Mouse (Mus musculus): ENCODE measurements around the gene Spata45. TPM values are rescaled to one million over a fixed set of nuclear protein-coding genes. Genes with fewer than 3 reads are reported as not detected.

Spata45 gene
- not detected in 2 replicates for polyA plus RNA-seq (2012)

- Histone ChIP-seq H3K4me3 (replicated peaks) (no peak within 1 kb of the TSS), H3K9me3 (ENCODE audit: control insufficient read depth, low read length) (no peaks in the 10 kb centered on the region), H3K36me3 (ENCODE audit: control insufficient read depth) (no peaks in the 10 kb centered on the region), H3K4me1 (ENCODE audit: control insufficient read depth) (no peaks in the 10 kb centered on the region), H3K27me3 (ENCODE audit: control insufficient read depth) (peaks cover 7% of the 10 kb centered on the region; the same call in 1 of the 2 replicates)
- TF ChIP-seq TAL1 (IDR thresholded peaks at IDR 0.05; ENCODE audit: low read length) (no peak), GATA1 (IDR thresholded peaks at IDR 0.05; ENCODE audit: low read length) (no peak)
Measured at GRCm38 (mm10) chr1:191036554-191037334, at the start of gene Spata45. TSS of gene Spata45 (plus strand) at chr1:191036639.

GRCm38 (mm10) chr1:190989437-190990082 is 46.9 kb upstream of the Spata45 start:
- no peaks in the 10 kb centered on the region for H3K27me3 ChIP-seq (ENCODE audit: control insufficient read depth)
- H3K4me1 ChIP-seq (ENCODE audit: control insufficient read depth), result no peaks in the 10 kb centered on the region
- no peaks in the 10 kb centered on the region for H3K36me3 ChIP-seq (ENCODE audit: control insufficient read depth)
- no peak overlapping the region for H3K4me3 ChIP-seq (replicated peaks)
- no peak for TF ChIP-seq TAL1 (IDR thresholded peaks at IDR 0.05; ENCODE audit: low read length)
- no peak for TF ChIP-seq GATA1 (IDR thresholded peaks at IDR 0.05; ENCODE audit: low read length)
- H3K9me3 ChIP-seq (ENCODE audit: control insufficient read depth, low read length), result no peaks in the 10 kb centered on the region

- no peaks in the 10 kb centered on the region for H3K36me3 ChIP-seq (ENCODE audit: control insufficient read depth)
- no peak overlapping the region for H3K4me3 ChIP-seq (replicated peaks)
- H3K9me3 ChIP-seq (ENCODE audit: control insufficient read depth, low read length), result peaks cover 7% of the 10 kb centered on the region
- H3K27me3 ChIP-seq (ENCODE audit: control insufficient read depth), result no peaks in the 10 kb centered on the region
- no peaks in the 10 kb centered on the region for H3K4me1 ChIP-seq (ENCODE audit: control insufficient read depth)
- no peak for TF ChIP-seq GATA1 (IDR thresholded peaks at IDR 0.05; ENCODE audit: low read length)
- no peak for TF ChIP-seq TAL1 (IDR thresholded peaks at IDR 0.05; ENCODE audit: low read length)
Measured at GRCm38 (mm10) chr1:190995548-190995947, 40.9 kb upstream of the Spata45 start.

- no peaks in the 10 kb centered on the region for H3K36me3 ChIP-seq (ENCODE audit: control insufficient read depth)
- no peaks in the 10 kb centered on the region for H3K27me3 ChIP-seq (ENCODE audit: control insufficient read depth)
- no peak for TF ChIP-seq TAL1 (IDR thresholded peaks at IDR 0.05; ENCODE audit: low read length)
- TF ChIP-seq GATA1 (IDR thresholded peaks at IDR 0.05; ENCODE audit: low read length), result no peak
- peaks cover 7% of the 10 kb centered on the region for H3K9me3 ChIP-seq (ENCODE audit: control insufficient read depth, low read length)
- no peaks in the 10 kb centered on the region for H3K4me1 ChIP-seq (ENCODE audit: control insufficient read depth)
- H3K4me3 ChIP-seq (replicated peaks), result no peak overlapping the region
Measured at GRCm38 (mm10) chr1:190996346-190996877, 40.0 kb upstream of the Spata45 start.

- Histone ChIP-seq H3K9me3 (ENCODE audit: control insufficient read depth, low read length) (peaks cover 7% of the 10 kb centered on the region), H3K36me3 (ENCODE audit: control insufficient read depth) (no peaks in the 10 kb centered on the region), H3K27me3 (ENCODE audit: control insufficient read depth) (no peaks in the 10 kb centered on the region), H3K4me1 (ENCODE audit: control insufficient read depth) (no peaks in the 10 kb centered on the region), H3K4me3 (replicated peaks) (no peak overlapping the region)
- TF ChIP-seq TAL1 (IDR thresholded peaks at IDR 0.05; ENCODE audit: low read length) (no peak), GATA1 (IDR thresholded peaks at IDR 0.05; ENCODE audit: low read length) (no peak)
Measured at GRCm38 (mm10) chr1:190998027-190998426, 38.4 kb upstream of the Spata45 start.

GRCm38 (mm10) chr1:191000686-191001085 is 35.8 kb upstream of the Spata45 start:
- Histone ChIP-seq H3K4me1 (ENCODE audit: control insufficient read depth) (no peaks in the 10 kb centered on the region), H3K9me3 (ENCODE audit: control insufficient read depth, low read length) (peaks cover 7% of the 10 kb centered on the region), H3K27me3 (ENCODE audit: control insufficient read depth) (no peaks in the 10 kb centered on the region), H3K36me3 (ENCODE audit: control insufficient read depth) (peaks cover 12% of the 10 kb centered on the region), H3K4me3 (replicated peaks) (no peak overlapping the region)
- TF ChIP-seq GATA1 (IDR thresholded peaks at IDR 0.05; ENCODE audit: low read length), result no peak
- no peak for TF ChIP-seq TAL1 (IDR thresholded peaks at IDR 0.05; ENCODE audit: low read length)

GRCm38 (mm10) chr1:191002201-191002600 is 34.2 kb upstream of the Spata45 start:
- no peak for TF ChIP-seq GATA1 (IDR thresholded peaks at IDR 0.05; ENCODE audit: low read length)
- no peak for TF ChIP-seq TAL1 (IDR thresholded peaks at IDR 0.05; ENCODE audit: low read length)
- H3K36me3 ChIP-seq (ENCODE audit: control insufficient read depth), result peaks cover 14% of the 10 kb centered on the region
- peaks cover 7% of the 10 kb centered on the region for H3K9me3 ChIP-seq (ENCODE audit: control insufficient read depth, low read length)
- H3K27me3 ChIP-seq (ENCODE audit: control insufficient read depth), result no peaks in the 10 kb centered on the region
- H3K4me3 ChIP-seq (replicated peaks), result no peak overlapping the region
- no peaks in the 10 kb centered on the region for H3K4me1 ChIP-seq (ENCODE audit: control insufficient read depth)

- Histone ChIP-seq H3K4me3 (replicated peaks) (no peak overlapping the region), H3K9me3 (ENCODE audit: control insufficient read depth, low read length) (no peaks in the 10 kb centered on the region), H3K36me3 (ENCODE audit: control insufficient read depth) (peaks cover 66% of the 10 kb centered on the region), H3K4me1 (ENCODE audit: control insufficient read depth) (no peaks in the 10 kb centered on the region), H3K27me3 (ENCODE audit: control insufficient read depth) (no peaks in the 10 kb centered on the region)
- TF ChIP-seq GATA1 (IDR thresholded peaks at IDR 0.05; ENCODE audit: low read length) (no peak), TAL1 (IDR thresholded peaks at IDR 0.05; ENCODE audit: low read length) (no peak)
Measured at GRCm38 (mm10) chr1:191008707-191009106, 27.7 kb upstream of the Spata45 start.

GRCm38 (mm10) chr1:191014271-191014670 is 22.2 kb upstream of the Spata45 start:
- no peaks in the 10 kb centered on the region for H3K4me1 ChIP-seq (ENCODE audit: control insufficient read depth)
- H3K9me3 ChIP-seq (ENCODE audit: control insufficient read depth, low read length), result no peaks in the 10 kb centered on the region
- H3K4me3 ChIP-seq (replicated peaks), result no peak overlapping the region
- peaks cover 49% of the 10 kb centered on the region for H3K36me3 ChIP-seq (ENCODE audit: control insufficient read depth)
- no peaks in the 10 kb centered on the region for H3K27me3 ChIP-seq (ENCODE audit: control insufficient read depth)
- TF ChIP-seq TAL1 (IDR thresholded peaks at IDR 0.05; ENCODE audit: low read length), result no peak
- no peak for TF ChIP-seq GATA1 (IDR thresholded peaks at IDR 0.05; ENCODE audit: low read length)
